8 mouse cellular contexts compared by ENCODE assay signal in genomic region chr1:159524051-159524549, GRCm38 (mm10). TPM values are rescaled to one million over a fixed set of nuclear protein-coding genes. Genes with fewer than 3 reads are reported as not detected.
A peak's percentile ranks its signal among the peaks of the same experiment; 100 is the strongest.
DNase-seq lines count a peak whose midpoint lies in the region; ATAC-seq and TF ChIP-seq lines count a peak whose summit lies in the region.

No protein-coding gene starts in this region.

- ATAC-seq in heart, embryonic 13.5 days (ENCODE audit: extremely low read depth, insufficient number of reproducible peaks, low FRiP score, low TSS enrichment): no peak

- peaks cover 3% of the 10 kb centered on the region; the same call in 1 of the 2 replicates for H3K4me1 ChIP-seq in heart, embryonic 13.5 days
- no peaks in the 10 kb centered on the region for H3K4me1 ChIP-seq in lung, adult 2 months (ENCODE audit: control insufficient read depth, insufficient read depth, low read length)

- H3K36me3 ChIP-seq in heart, embryonic 13.5 days: no peaks in the 10 kb centered on the region

- H3K27ac ChIP-seq in heart, embryonic 13.5 days (replicated peaks): no peak overlapping the region

- no peak overlapping the region for H3K9ac ChIP-seq in heart, embryonic 13.5 days

- TF ChIP-seq POLR2A in lung, adult 2 months (IDR thresholded peaks at IDR 0.05; ENCODE audit: borderline replicate concordance, extremely low read depth, low read depth, low read length): no peak

- no peak overlapping the region for H3K4me3 ChIP-seq in heart, embryonic 13.5 days
- H3K4me3 ChIP-seq in lung, adult 2 months (replicated peaks; ENCODE audit: extremely low read depth, low read depth, low read length): no peak overlapping the region

- peak overlapping the region; percentile 33; the same call in 1 of the 2 replicates for H3K4me2 ChIP-seq in heart, embryonic 13.5 days

- no peaks in the 10 kb centered on the region for H3K9me3 ChIP-seq in heart, embryonic 13.5 days

- DNase-seq in A20 (ENCODE audit: low read depth, low spot score): peak; percentile 33
- DNase-seq in adrenal gland, postnatal 10 days: peak; percentile 85
- DNase-seq in embryo, embryonic 9.5 days (ENCODE audit: extremely low spot score): peak; percentile 85
- DNase-seq in kidney, postnatal 36 days: peak; percentile 43 to 86
- DNase-seq in lung, adult 2 months: peak; percentile 25
- DNase-seq in ovary, adult 18-20 months (ENCODE audit: low spot score): peak; percentile 39
- peak; percentile 27 to 35 for DNase-seq in urinary bladder, postnatal 36 days (ENCODE audit: low spot score in 2 of 2)

- TF ChIP-seq CTCF in lung, adult 2 months (IDR thresholded peaks at IDR 0.05; ENCODE audit: insufficient read depth, low read length): no peak

- peaks cover 63% of the 10 kb centered on the region for H3K27me3 ChIP-seq in heart, embryonic 13.5 days (replicated peaks)

- WGBS in heart, embryonic 13.5 days: under 1% methylated on average over 18 of the region's 18 CpGs
- 4% methylated on average over 18 of the region's 18 CpGs for WGBS in lung, adult 2 months

RNA-seq across cellular contexts. Expression of gene Tnr, which starts 0.5 kb away (rescaled TPM):
- total RNA-seq in adrenal gland, postnatal 10 days (2021): 1 to 10 TPM; 1.3 to 2.6 TPM
- polyA plus RNA-seq in heart, embryonic 13.5 days (2015; fragmentation: Nextera tagmentation; extraction: Ambion mirVana): 0.03 TPM in 1 of 2 replicates, not detected in the other
- 0.12 and 0.19 TPM in 2 replicates for polyA plus RNA-seq in lung, adult 2 months (2012; rRNA removed)

Comparison
In these comparisons a context has a peak if more than half of its experiments do, and no peak if none do; other contexts are left out.
1. DNase-seq: peak in every context shown above with its lines; median percentile 85 in adrenal gland, postnatal 10 days; 85 in embryo, embryonic 9.5 days; 64 in kidney, postnatal 36 days; 39 in ovary, adult 18-20 months; 33 in A20; 31 in urinary bladder, postnatal 36 days; 25 in lung, adult 2 months.